Mouse (Mus musculus) lung, adult 2 months (tissue): ENCODE results near the gene Rbm12b1.

Experiments used
- CTCF ChIP-seq: fragments of 200-500 bp; IDR thresholded peaks from 2 replicates; pipeline ENCODE4 v1.5.1; 2011; ENCODE audit warnings: mild to moderate bottlenecking, low read length, control low read depth; ENCODE audit not compliant: insufficient read depth
- POLR2A ChIP-seq: fragments of 200-500 bp; IDR thresholded peaks from 2 replicates; pipeline ENCODE4 v1.6.1; 2011; ENCODE audit warnings: low read depth, mild to moderate bottlenecking, control low read depth, low read length, borderline replicate concordance; ENCODE audit errors: extremely low read depth

- TF ChIP-seq CTCF, result no peak
- TF ChIP-seq POLR2A, result no peak
These were observed 30.9 kb downstream of the Rbm12b1 start for GRCm38 (mm10) chr4:12170986-12171317.
